Mouse (Mus musculus) hindbrain, embryonic 10.5 days (tissue): ENCODE results near the gene Nog. TPM values are rescaled to one million over a fixed set of nuclear protein-coding genes. Genes with fewer than 3 reads are reported as not detected.

Source experiments
- DNase-seq: peaks from one replicate; pipeline ENCODE4 v3.0.0-alpha.2; 2017; ENCODE audit warnings: low spot score
- H3K27ac ChIP-seq: fragments of 300-500 bp; sonication (generic); 2 replicates; pipeline ENCODE4 v1.5.1; 2016; ENCODE audit warnings: mild to moderate bottlenecking, moderate library complexity
- H3K27me3 ChIP-seq: fragments of 300-500 bp; sonication (generic); 2 replicates; pipeline ENCODE4 v1.6.1; 2016; ENCODE audit warnings: mild to moderate bottlenecking; ENCODE audit not compliant: poor library complexity, insufficient read depth, severe bottlenecking
- H3K36me3 ChIP-seq: fragments of 300-500 bp; sonication (generic); 2 replicates; pipeline ENCODE4 v1.6.1; 2016; ENCODE audit warnings: mild to moderate bottlenecking, moderate library complexity
- H3K4me1 ChIP-seq: fragments of 300-500 bp; sonication (generic); replicated peaks from 2 replicates; pipeline ENCODE4 v1.6.1; 2016; ENCODE audit warnings: mild to moderate bottlenecking
- H3K4me3 ChIP-seq: fragments of 300-500 bp; sonication (generic); 2 replicates; pipeline ENCODE4 v1.5.1; 2016; ENCODE audit warnings: mild to moderate bottlenecking, moderate library complexity
- H3K9me3 ChIP-seq: fragments of 300-500 bp; sonication (generic); 2 replicates; pipeline ENCODE4 v1.6.1; 2016; ENCODE audit warnings: mild to moderate bottlenecking, moderate library complexity
- WGBS: fragments of 180-500 bp; shearing (Covaris S2); methylation state at CpG from one replicate; pipeline ENCODE4 v1.1.7; 2016; 5-methylcytosine and 5-hydroxymethylcytosine counted together
- polyA plus RNA-seq: library from polyadenylated mRNA; unstranded; fragments of >200 nt; fragmentation: Nextera tagmentation; extraction: Ambion mirVana; gene quantifications from 2 replicates; pipeline ENCODE4 v1.2.1, GENCODE M21; 2016

Nog gene
- polyA plus RNA-seq: 2.2 and 4.3 TPM in 2 replicates

- H3K4me3 ChIP-seq: peak within 1 kb of the TSS; percentile 73
- H3K36me3 ChIP-seq: no peaks in the 10 kb centered on the region
- under 1% methylated on average over 97 of the region's 97 CpGs for WGBS
- peaks cover 55% of the 10 kb centered on the region for H3K4me1 ChIP-seq
- 0 out of 2 replicates have a peak, but pooled peaks cover 5% of the 10 kb centered on the region for H3K9me3 ChIP-seq
- peak within 1 kb of the TSS; percentile 91 for H3K27ac ChIP-seq
- peak; percentile 84 for DNase-seq
- H3K27me3 ChIP-seq: peaks cover 30% of the 10 kb centered on the region
These were observed at the start of gene Nog for GRCm38 (mm10) chr11:89302056-89302815. Gene Nog, minus strand, starts transcription at chr11:89302332.

DNA sequence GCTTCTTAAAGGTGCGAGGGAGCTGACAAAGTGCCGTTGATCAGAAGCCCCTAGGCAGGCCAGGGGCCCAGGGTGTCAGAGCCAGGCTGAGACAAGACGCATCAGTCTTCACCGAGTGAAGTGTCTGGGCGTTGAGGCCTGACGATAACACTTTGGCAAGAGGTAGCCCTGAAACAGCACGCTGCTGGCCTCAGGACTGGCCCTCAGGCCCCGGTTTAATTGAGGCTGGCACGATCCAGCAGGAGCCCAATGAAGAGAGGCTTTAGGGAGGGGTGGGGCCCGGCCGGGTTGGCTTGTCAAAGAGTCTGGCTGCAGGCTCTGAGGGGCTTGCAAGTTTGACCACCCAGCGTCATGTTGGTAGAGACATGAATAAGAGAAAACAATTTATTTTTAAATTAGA lies 38.1 kb upstream of the Nog start:
- 52% methylated on average over 12 of the region's 12 CpGs for WGBS
- Histone ChIP-seq H3K4me1 (peaks cover 3% of the 10 kb centered on the region; the same call in 1 of the 2 replicates), H3K9me3 (no peaks in the 10 kb centered on the region), H3K27me3 (no peaks in the 10 kb centered on the region), H3K36me3 (no peaks in the 10 kb centered on the region), H3K4me3 (no peak overlapping the region), H3K27ac (no peak overlapping the region)
- peak; percentile 10 for DNase-seq

- Histone ChIP-seq H3K4me1 (peaks cover 3% of the 10 kb centered on the region; the same call in 1 of the 2 replicates), H3K27ac (no peak overlapping the region), H3K36me3 (no peaks in the 10 kb centered on the region), H3K9me3 (no peaks in the 10 kb centered on the region), H3K4me3 (no peak overlapping the region), H3K27me3 (no peaks in the 10 kb centered on the region)
- no peak for DNase-seq
- WGBS: 85% methylated on average over 8 of the region's 8 CpGs
These were observed 37.7 kb upstream of the Nog start for GRCm38 (mm10) chr11:89339783-89340182.

DNA sequence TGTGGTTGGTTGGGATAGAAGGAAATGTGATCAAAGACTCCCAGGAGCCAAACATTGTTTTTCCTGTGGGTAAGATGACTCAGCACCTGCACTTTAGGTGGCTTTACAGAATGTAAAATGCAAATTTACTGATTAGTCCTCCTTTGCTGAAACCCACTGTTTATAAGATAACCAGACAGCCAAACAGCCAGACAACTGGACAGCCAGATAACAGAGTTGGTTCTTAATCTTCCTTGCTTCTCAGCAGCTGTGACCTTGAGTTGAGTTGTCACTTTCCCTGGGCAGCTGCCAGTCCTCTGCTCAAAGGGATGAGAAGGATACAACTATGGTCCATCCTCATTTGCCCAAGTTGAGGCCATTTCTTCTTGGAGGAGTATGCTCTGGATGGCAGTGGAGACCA lies 35.8 kb upstream of the Nog start:
- DNase-seq: no peak
- Histone ChIP-seq H3K27ac (no peak overlapping the region), H3K36me3 (no peaks in the 10 kb centered on the region), H3K27me3 (no peaks in the 10 kb centered on the region), H3K4me1 (peaks cover 3% of the 10 kb centered on the region; the same call in 1 of the 2 replicates), H3K9me3 (no peaks in the 10 kb centered on the region), H3K4me3 (no peak overlapping the region)

- Histone ChIP-seq H3K36me3 (no peaks in the 10 kb centered on the region), H3K27ac (no peak overlapping the region), H3K4me3 (no peak overlapping the region), H3K9me3 (no peaks in the 10 kb centered on the region), H3K27me3 (no peaks in the 10 kb centered on the region), H3K4me1 (peaks cover 28% of the 10 kb centered on the region)
- no peak for DNase-seq
- 50% methylated on average over 11 of the region's 11 CpGs for WGBS
These were observed 25.2 kb upstream of the Nog start for GRCm38 (mm10) chr11:89327089-89327881.

GRCm38 (mm10) chr11:89321775-89322174 lies 19.6 kb upstream of the Nog start:
- WGBS: 88% methylated on average over 2 of the region's 2 CpGs
- peaks cover 33% of the 10 kb centered on the region for H3K4me1 ChIP-seq
- no peaks in the 10 kb centered on the region for H3K36me3 ChIP-seq
- no peaks in the 10 kb centered on the region for H3K27me3 ChIP-seq
- H3K27ac ChIP-seq: no peak overlapping the region
- no peaks in the 10 kb centered on the region for H3K9me3 ChIP-seq
- H3K4me3 ChIP-seq: no peak overlapping the region
- DNase-seq: no peak

DNA sequence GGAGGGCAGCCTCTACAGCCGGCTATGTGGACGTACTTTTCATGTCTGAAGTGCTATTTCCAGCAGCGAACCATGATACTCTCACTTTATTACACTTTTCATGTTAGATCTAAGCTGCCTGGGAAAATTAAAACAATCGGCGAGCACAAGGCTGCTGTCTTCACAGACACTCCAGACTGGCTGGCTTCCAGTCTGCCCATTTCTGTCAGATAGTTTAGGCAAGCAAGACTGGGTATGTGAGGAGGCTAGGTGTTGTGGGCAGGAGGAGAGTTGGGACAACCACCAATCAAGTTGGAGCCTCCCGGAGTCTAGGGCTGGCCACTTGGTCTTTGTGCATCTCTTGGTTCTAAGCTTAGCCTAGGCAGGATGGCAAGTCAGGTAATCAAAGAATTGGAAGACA lies 17.5 kb upstream of the Nog start:
- 83% methylated on average over 6 of the region's 6 CpGs for WGBS
- no peak overlapping the region for H3K27ac ChIP-seq
- H3K27me3 ChIP-seq: peaks cover under 1% of the 10 kb centered on the region; the same call in 1 of the 2 replicates
- H3K9me3 ChIP-seq: no peaks in the 10 kb centered on the region
- DNase-seq: no peak
- H3K4me1 ChIP-seq: peaks cover 22% of the 10 kb centered on the region
- H3K36me3 ChIP-seq: no peaks in the 10 kb centered on the region
- H3K4me3 ChIP-seq: no peak overlapping the region

DNA sequence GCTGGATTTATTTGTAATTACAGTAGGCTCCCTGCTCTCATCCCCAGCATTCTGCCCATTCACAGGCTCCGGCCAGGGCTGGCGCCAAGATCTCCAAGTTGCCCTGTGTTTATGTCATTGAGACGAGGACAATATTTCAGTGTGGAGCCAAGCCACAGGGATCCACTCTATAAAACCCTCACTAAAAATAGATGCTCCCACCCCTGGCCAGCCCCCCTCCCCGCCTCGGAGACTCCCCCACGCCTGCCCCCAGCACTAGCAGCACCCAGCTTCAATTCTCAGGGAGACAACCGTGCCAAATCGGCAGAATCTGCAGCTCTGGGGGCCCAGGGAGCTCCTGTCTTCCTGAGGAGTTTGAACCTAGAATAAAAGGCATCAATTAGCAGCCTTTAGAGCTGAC lies 16.2 kb upstream of the Nog start:
- Histone ChIP-seq H3K27ac (peak overlapping the region; percentile 70; the same call in 1 of the 2 replicates), H3K36me3 (no peaks in the 10 kb centered on the region), H3K4me1 (peaks cover 32% of the 10 kb centered on the region), H3K9me3 (no peaks in the 10 kb centered on the region), H3K27me3 (peaks cover 5% of the 10 kb centered on the region; the same call in 1 of the 2 replicates), H3K4me3 (no peak overlapping the region)
- no peak for DNase-seq
- WGBS: 18% methylated on average over 8 of the region's 8 CpGs

DNA sequence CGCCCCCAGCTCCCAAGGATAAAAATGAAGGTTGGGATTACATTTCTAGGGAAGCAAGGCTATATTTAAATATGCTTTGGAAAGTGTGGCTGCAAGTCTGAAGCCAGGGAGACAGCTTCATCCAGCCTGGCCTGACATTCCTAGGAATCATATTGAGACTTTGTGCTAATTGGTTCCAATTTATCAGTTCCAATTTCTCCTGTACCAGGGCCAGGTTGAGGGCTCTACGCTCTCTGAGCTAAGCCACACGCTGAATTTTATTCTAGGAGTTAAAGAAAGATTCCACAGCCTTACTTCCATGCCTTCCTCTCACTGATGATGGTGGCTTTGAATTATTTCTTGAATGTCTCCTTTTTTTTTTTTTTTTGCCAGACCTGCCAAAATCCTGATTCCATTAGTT lies 15.6 kb upstream of the Nog start:
- H3K27ac ChIP-seq: no peak overlapping the region
- H3K36me3 ChIP-seq: no peaks in the 10 kb centered on the region
- no peak overlapping the region for H3K4me3 ChIP-seq
- H3K9me3 ChIP-seq: no peaks in the 10 kb centered on the region
- peaks cover 34% of the 10 kb centered on the region for H3K4me1 ChIP-seq
- 82% methylated on average over 3 of the region's 3 CpGs for WGBS
- no peak for DNase-seq
- peaks cover 5% of the 10 kb centered on the region; the same call in 1 of the 2 replicates for H3K27me3 ChIP-seq

DNA sequence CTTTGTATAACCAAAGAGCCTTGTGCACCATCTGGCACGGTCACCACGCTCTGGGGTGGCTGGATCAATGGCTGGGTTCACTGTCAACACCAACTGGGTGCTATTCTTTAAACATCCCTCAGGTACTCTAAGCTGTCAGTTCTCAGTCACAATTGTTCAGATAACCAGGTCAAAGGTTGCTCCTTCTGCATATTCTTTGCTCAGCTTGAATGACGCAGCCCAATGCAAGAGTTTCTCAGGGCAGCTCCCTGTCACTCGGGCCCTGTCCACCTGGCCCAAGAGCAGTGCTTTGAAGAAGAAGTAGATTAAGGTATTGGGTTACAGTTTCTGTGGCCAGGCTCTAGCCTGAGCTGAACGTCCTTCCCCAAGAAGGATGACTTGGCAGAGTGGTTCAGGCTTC lies 12.2 kb upstream of the Nog start:
- H3K27me3 ChIP-seq: peaks cover 10% of the 10 kb centered on the region
- peaks cover 41% of the 10 kb centered on the region for H3K4me1 ChIP-seq
- no peaks in the 10 kb centered on the region for H3K9me3 ChIP-seq
- no peak overlapping the region for H3K27ac ChIP-seq
- H3K36me3 ChIP-seq: no peaks in the 10 kb centered on the region
- H3K4me3 ChIP-seq: no peak overlapping the region
- WGBS: 61% methylated on average over 5 of the region's 5 CpGs
- no peak for DNase-seq

DNA sequence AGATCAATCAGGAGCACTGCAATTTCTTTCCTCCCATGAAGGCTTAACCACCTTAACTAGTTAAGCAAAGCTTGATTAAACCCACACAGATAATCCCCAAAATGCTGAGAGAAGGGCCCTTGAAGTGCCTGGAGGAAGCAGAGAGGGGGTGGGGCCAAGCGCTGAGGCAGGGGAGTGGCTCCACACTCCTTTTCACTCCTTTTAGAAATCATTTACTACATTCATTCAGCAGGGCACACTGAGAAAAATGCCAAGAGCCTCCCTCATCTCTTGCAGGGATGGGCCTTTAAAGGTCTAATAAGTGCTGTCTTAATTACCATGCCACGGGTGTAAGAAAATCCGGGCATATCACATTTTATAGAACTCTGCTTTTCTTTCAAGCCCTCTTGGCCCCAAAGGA lies 10.2 kb upstream of the Nog start:
- no peak overlapping the region for H3K4me3 ChIP-seq
- H3K9me3 ChIP-seq: no peaks in the 10 kb centered on the region
- H3K27me3 ChIP-seq: peaks cover 10% of the 10 kb centered on the region
- no peak overlapping the region for H3K27ac ChIP-seq
- H3K36me3 ChIP-seq: no peaks in the 10 kb centered on the region
- no peak for DNase-seq
- peaks cover 24% of the 10 kb centered on the region for H3K4me1 ChIP-seq
- WGBS: 38% methylated on average over 3 of the region's 3 CpGs

GRCm38 (mm10) chr11:89310217-89310616 lies 8.1 kb upstream of the Nog start:
- peaks cover 10% of the 10 kb centered on the region; the same call in 1 of the 2 replicates for H3K27me3 ChIP-seq
- H3K36me3 ChIP-seq: no peaks in the 10 kb centered on the region
- 0 out of 2 replicates have a peak, but pooled peaks cover 5% of the 10 kb centered on the region for H3K9me3 ChIP-seq
- H3K4me1 ChIP-seq: peaks cover 20% of the 10 kb centered on the region
- WGBS: 69% methylated on average over 11 of the region's 11 CpGs
- DNase-seq: no peak
- no peak overlapping the region for H3K27ac ChIP-seq
- no peak overlapping the region for H3K4me3 ChIP-seq

DNA sequence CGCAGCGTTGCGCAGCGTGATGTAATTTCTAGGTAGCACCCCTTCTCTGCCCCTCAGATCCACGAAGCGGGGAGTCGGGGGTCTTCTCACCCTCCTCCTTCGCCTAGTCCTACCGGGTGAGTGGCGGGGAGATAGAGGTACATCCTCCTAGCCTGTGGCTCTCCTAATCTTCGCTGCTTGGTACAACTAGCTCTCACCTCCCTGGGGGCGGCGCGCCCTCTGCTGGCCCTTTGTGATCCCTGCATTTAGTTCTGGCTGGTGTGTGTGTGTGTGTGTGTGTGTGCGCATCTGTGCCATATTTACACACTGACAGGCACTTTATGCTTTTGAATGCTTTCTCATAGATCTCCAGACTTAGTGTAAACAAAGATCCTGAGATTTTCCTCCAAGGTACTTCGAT lies 1.3 kb upstream of the Nog start:
- Histone ChIP-seq H3K27me3 (peaks cover 22% of the 10 kb centered on the region), H3K4me1 (peaks cover 44% of the 10 kb centered on the region), H3K9me3 (0 out of 2 replicates have a peak, but pooled peaks cover 5% of the 10 kb centered on the region), H3K27ac (peak overlapping the region; percentile 91; the same call in 1 of the 2 replicates), H3K4me3 (peak overlapping the region; percentile 73), H3K36me3 (no peaks in the 10 kb centered on the region)
- 2% methylated on average over 16 of the region's 16 CpGs for WGBS
- DNase-seq: peak; percentile 91
